15 mouse cellular contexts compared by ENCODE assay signal in genomic region chr1:52660278-52660677, GRCm38 (mm10).
"Had no signal": no experiment of that assay in that cellular context is flagged by ENCODE, and none has a peak within 500 bp of the region (broad histone marks: within the 10 kb centered on the region; RNA-seq: fewer than 3 reads in every experiment).

No protein-coding gene starts in this region.

- H3K9ac ChIP-seq: midbrain, embryonic 12.5 days; neural tube, embryonic 13.5 days; neural tube, embryonic 15.5 days had no signal

- H3K9me3 ChIP-seq: midbrain, embryonic 10.5 days; midbrain, embryonic 12.5 days; neural tube, embryonic 13.5 days; neural tube, embryonic 15.5 days had no signal

- H3K4me1 ChIP-seq: midbrain, embryonic 10.5 days; midbrain, embryonic 12.5 days; neural tube, embryonic 13.5 days; neural tube, embryonic 15.5 days had no signal

- H3K4me3 ChIP-seq: midbrain, embryonic 10.5 days; midbrain, embryonic 12.5 days; myocyte; neural tube, embryonic 13.5 days; neural tube, embryonic 15.5 days had no signal

- DNase-seq: lung, adult 18-20 months; retina, postnatal 1 day; right cerebral cortex, adult 18-20 months; right cerebral cortex, postnatal 25 days; right cerebral cortex, postnatal 4 days; spleen, adult 18-20 months; thymus, adult 18-20 months; thymus, postnatal 14 days; thymus, postnatal 36 days had no signal

- H3K4me2 ChIP-seq: midbrain, embryonic 12.5 days; neural tube, embryonic 13.5 days; neural tube, embryonic 15.5 days had no signal

- H3K27ac ChIP-seq: midbrain, embryonic 10.5 days; midbrain, embryonic 12.5 days; neural tube, embryonic 13.5 days; neural tube, embryonic 15.5 days had no signal

- ATAC-seq: midbrain, embryonic 16.5 days had no signal

- H3K36me3 ChIP-seq: midbrain, embryonic 10.5 days had no signal

- H3K27me3 ChIP-seq: midbrain, embryonic 12.5 days; neural tube, embryonic 13.5 days; neural tube, embryonic 15.5 days had no signal
